Mouse (Mus musculus) bone marrow macrophage, adult 2 months (primary cell): ENCODE measurements around the gene Sftpd. TPM values are rescaled to one million over a fixed set of nuclear protein-coding genes. Genes with fewer than 3 reads are reported as not detected.

Source experiments
- H3K27ac ChIP-seq: 2 replicates; pipeline ENCODE4 v1.5.1; 2012; ENCODE audit warnings: low read depth, low read length; ENCODE audit not compliant: insufficient read depth
- H3K4me1 ChIP-seq: 2 replicates; pipeline ENCODE4 v1.6.1; 2012; ENCODE audit warnings: low read length; ENCODE audit not compliant: control insufficient read depth, insufficient read depth
- H3K4me3 ChIP-seq: 2 replicates; pipeline ENCODE4 v1.5.1; 2012; ENCODE audit warnings: mild to moderate bottlenecking, low read length, moderate library complexity; ENCODE audit not compliant: insufficient read depth
- CTCF ChIP-seq: IDR thresholded peaks from 2 replicates; pipeline ENCODE4 v1.5.1; 2012; ENCODE audit warnings: low read depth, mild to moderate bottlenecking, low read length, moderate library complexity
- POLR2A ChIP-seq: IDR thresholded peaks from 2 replicates; pipeline ENCODE4 v1.6.1; 2012; ENCODE audit warnings: mild to moderate bottlenecking, low read depth, low read length, borderline replicate concordance
- polyA plus RNA-seq: library from polyadenylated mRNA; stranded (reverse); fragments of >200 nt; gene quantifications from 2 replicates; pipeline ENCODE4 v1.2.4, GENCODE M21; 2012; ENCODE audit not compliant: missing spikeins, insufficient read depth, insufficient read length

Gene Sftpd
- polyA plus RNA-seq: not detected in 2 replicates

DNA sequence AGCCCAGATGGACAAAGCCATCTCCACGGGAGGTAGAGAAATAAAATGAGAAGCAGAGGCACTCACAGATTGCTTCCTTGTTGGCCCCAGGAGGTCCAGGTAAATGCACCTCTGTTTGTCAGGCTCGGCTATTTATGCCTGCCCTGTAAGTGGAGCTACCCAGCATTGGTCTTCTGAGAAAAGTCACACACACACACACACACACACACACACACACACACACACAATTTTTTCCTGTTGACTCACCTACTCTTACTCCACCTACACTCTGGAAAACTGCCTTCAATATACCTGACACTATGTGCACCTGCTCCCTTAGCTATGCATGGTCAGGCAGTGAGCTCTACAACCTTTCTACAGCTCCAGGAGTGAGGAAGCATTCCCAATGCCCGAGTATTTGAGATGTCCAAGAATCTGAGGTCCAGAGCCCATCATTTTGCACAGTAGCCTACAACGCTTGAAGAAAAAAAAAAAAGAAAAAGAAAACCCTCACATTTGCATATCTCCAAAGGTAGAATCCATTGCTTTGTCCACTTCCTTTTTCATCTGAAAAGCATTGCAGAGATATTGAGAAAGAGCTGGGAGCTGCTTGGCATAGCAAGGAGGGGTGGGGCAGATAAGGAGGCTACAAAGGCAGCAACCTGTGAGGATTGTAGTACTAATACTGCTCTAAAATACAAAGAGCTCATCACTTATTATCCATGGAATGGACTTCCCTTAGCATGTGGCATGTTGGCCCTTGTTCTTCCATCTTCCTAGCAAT, at the start of gene Sftpd:
Gene Sftpd, minus strand, starts transcription at position 91 of the 763 bp plus-strand sequence.
- TF ChIP-seq CTCF (no peak), POLR2A (no peak)
- no peak within 1 kb of the TSS for H3K27ac ChIP-seq
- H3K4me1 ChIP-seq: no peaks in the 10 kb centered on the region
- H3K4me3 ChIP-seq: no peak within 1 kb of the TSS

DNA sequence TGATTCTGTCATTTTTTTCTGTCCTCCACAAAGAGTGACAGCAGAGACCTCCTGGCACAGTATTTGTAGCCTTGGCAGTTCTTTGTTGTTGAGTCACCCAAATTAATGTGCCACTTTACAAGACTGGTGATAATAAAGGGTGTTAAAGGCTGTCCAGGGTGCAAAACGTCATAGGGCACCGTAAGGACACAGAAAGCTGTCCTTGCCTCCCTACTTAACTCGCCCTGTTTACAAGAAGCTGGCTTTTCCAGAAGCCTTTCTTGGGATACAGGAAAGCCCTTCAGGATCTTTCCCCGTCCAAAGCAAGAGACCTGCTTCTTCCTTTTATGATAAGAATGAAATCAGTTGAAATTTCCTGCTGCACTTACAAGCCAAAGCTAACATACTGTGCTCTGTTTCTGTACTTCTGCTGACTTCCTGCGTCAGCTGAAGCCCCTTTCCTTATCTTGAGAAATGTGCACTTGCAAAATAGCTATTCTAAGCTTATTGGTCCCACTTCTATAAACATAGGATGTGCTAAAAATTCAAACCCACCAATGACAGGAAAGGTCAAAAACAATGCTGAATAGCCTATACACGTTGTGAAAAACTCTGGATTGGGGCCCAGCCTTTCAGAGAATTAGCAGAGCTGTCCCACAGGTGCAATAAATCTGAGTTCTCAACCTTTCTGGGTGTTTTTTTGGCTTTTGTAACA, 13.2 kb upstream of the Sftpd start:
- H3K4me3 ChIP-seq: no peak overlapping the region
- H3K4me1 ChIP-seq: no peaks in the 10 kb centered on the region
- no peak overlapping the region for H3K27ac ChIP-seq
- TF ChIP-seq POLR2A (no peak), CTCF (no peak)

DNA sequence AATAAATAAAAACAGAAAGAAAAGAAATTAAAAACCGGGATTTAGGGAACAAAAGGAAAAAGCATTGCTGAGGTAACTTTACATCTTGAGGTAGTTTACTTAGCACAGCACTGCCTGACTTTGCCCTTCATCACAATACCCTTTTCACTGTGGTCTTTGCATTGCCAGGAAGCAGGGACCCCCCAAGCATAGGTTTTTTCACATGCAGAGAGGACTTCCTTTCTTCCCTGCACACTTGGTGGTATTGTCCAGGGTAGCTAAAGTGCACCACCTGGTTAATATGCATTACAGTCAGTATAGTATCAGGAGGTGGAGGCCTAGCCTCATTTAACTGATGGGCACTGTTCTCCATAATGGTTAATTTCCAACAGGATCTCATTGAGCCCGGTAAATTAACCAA, 4.5 kb upstream of the Sftpd start:
- no peak for TF ChIP-seq CTCF
- no peak for TF ChIP-seq POLR2A
- no peak overlapping the region for H3K27ac ChIP-seq

DNA sequence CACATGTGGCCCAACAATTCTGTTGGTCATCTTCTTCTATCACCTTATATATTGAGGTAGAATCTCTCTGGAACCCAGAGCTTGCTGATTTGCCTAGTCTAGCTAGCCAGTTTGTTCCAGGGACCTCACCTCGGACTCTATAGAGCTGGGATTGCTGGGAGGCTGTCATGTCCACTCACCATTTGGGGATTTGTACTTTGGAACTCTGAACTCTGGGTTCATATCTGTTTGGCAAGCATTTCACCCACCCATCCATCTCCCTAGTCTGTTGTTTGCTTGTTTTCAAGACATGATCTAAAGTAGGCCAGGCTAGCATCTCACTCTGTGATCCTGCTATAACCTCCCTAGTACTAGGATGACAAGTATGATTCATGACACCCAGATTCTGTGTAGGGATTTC, 10.1 kb downstream of the Sftpd start:
- no peak overlapping the region for H3K27ac ChIP-seq
- TF ChIP-seq POLR2A (no peak), CTCF (no peak)
- H3K4me3 ChIP-seq: no peak overlapping the region
- H3K4me1 ChIP-seq: no peaks in the 10 kb centered on the region

More for the DNA sequence above, 4.5 kb upstream of the Sftpd start:
- no peak overlapping the region for H3K4me3 ChIP-seq
- no peaks in the 10 kb centered on the region for H3K4me1 ChIP-seq

DNA sequence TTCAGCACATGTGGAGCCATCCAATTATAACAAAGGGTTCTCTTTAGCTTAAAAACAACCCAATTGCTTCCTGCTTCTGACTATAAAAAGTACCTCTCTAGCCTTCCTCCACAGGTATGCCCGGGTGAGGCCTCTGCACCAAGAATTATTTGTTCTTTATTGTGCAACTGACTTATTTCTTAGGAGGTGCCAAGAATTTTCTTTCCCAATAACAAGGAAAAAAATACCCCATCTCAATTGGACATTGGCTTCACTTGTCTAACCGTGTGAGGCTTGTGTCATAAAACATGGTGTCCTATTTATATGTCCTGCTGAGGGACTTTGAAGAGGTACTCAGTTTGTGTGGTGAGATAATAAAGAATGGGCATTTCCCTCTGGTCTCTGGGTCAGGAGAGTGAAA, 14.4 kb downstream of the Sftpd start:
- no peak overlapping the region for H3K27ac ChIP-seq
- no peaks in the 10 kb centered on the region for H3K4me1 ChIP-seq
- no peak overlapping the region for H3K4me3 ChIP-seq
- TF ChIP-seq CTCF (no peak), POLR2A (no peak)

DNA sequence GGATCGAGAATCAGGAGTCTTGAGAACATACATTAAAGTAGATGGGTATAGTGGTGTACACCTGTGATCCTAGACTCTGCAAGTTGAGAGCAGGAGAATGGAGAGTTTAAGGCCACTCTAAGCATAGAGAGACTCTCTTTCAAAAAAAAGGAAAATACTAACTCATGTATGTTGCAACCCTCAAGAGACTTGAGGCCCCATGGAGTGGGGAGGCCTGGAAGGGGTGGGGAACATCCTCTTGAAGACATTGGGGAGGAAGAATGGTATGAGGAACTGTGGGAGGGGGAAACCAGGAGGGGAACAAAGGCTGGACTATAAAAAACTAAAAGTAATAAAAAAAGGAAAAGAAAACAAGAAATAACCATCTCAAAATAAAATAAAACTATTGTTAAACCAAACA, 16.4 kb downstream of the Sftpd start:
- H3K4me3 ChIP-seq: no peak overlapping the region
- H3K27ac ChIP-seq: no peak overlapping the region
- TF ChIP-seq CTCF (no peak), POLR2A (no peak)
- no peaks in the 10 kb centered on the region for H3K4me1 ChIP-seq

DNA sequence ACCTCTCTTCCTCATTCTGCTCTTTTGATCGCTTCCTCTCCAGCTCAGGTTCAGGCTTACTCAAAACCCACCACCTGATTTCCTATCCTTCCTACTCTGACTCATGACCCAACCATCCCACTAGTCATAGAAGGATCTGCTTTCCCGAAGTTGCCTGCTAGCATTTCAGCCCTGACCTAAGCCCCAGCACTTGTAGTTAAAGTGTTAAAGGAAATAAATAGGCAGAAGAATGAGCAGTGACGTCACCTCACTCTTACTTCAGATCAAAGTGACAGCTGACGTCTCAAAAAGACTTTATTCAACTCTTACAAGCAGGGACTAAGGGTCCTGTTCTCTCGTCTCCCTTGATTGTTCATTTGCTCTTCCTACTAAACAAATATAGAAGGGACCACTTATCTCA, 17.7 kb downstream of the Sftpd start:
- no peaks in the 10 kb centered on the region for H3K4me1 ChIP-seq
- H3K4me3 ChIP-seq: no peak overlapping the region
- no peak overlapping the region for H3K27ac ChIP-seq
- TF ChIP-seq POLR2A: no peak
- no peak for TF ChIP-seq CTCF

DNA sequence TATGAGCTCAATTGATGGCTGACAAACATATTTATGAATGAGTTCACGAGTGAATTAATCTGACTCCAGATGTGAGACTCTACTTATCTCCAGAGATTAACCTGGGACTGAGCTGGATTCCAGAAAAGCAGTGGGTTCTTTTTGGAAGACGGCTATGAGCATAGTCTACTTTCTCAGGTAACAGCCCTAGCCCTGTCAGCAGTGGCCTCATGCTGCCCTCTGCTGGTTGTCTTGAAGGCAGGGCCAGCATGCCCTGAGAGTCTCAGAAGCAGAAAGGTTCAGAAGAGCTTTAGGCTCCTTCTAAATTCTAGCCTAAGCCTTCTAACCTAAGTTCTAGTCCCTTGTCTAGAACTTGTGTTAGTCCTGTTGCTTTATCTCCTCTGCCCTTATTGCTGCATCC, 22.3 kb downstream of the Sftpd start:
- TF ChIP-seq CTCF: no peak; the same call in 1 of the 2 replicates
- TF ChIP-seq POLR2A: no peak
- Histone ChIP-seq H3K4me1 (no peaks in the 10 kb centered on the region), H3K27ac (no peak overlapping the region), H3K4me3 (no peak overlapping the region)

DNA sequence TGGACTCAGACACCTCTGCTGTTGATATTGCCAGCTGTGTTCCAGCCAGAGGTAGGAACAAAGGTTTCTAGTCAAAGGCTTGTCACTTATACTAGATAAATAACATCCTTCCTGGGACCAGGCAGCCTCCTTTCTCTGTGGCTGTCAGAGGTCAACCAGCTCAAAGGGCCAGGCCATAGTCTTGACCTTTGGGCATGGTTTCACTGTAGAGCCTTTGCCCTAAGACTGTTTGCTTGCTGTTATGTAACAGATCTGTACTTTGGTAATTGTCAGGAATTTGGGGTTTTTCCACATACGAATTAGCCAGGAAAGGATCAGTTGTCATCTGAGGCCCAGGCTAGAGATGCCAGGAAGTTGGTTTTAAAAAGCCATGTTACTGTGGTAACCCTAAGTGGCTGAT, 24.2 kb downstream of the Sftpd start:
- no peak overlapping the region for H3K27ac ChIP-seq
- H3K4me1 ChIP-seq: no peaks in the 10 kb centered on the region
- H3K4me3 ChIP-seq: no peak overlapping the region
- TF ChIP-seq POLR2A (no peak), CTCF (no peak)

DNA sequence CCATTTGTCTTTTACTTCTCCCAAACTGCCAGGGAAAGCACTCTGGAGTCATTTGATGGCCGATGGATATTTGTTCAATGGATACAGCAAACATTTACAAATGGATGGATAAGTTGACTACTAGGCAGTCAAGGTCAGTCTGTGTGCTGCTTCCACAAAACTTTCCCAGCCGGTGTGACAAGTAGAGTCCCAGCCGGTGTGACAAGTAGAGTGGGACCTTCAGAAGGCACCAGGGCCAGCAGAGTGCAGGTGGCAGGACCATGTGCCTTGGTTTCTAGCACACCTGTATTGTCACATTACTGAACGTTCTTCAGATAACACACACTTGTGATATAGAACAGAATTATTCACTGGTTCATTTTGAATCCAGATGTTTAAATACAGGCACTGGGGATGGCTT, 24.9 kb downstream of the Sftpd start:
- no peak overlapping the region for H3K27ac ChIP-seq
- no peaks in the 10 kb centered on the region for H3K4me1 ChIP-seq
- TF ChIP-seq POLR2A: no peak
- no peak for TF ChIP-seq CTCF
- no peak overlapping the region for H3K4me3 ChIP-seq
